Mouse (Mus musculus): Measurements from ENCODE around the gene Ttc9.

Gene Ttc9

GRCm38 (mm10) chr12:81658086-81658485 is 27.0 kb downstream of the Ttc9 start:
- no peak for ATAC-seq (ENCODE audit: low TSS enrichment)

GRCm38 (mm10) chr12:81662076-81662475 is 31.0 kb downstream of the Ttc9 start:
- ATAC-seq (ENCODE audit: low TSS enrichment) = peak; percentile 50; the same call in 1 of the 2 replicates

GRCm38 (mm10) chr12:81663116-81663515 is 32.1 kb downstream of the Ttc9 start:
- no peak for ATAC-seq (ENCODE audit: low TSS enrichment)

GRCm38 (mm10) chr12:81663906-81664305 is 32.9 kb downstream of the Ttc9 start:
- no peak for ATAC-seq (ENCODE audit: low TSS enrichment)

- no peak for ATAC-seq (ENCODE audit: low TSS enrichment)
Observed at GRCm38 (mm10) chr12:81668406-81668805, 37.4 kb downstream of the Ttc9 start.

GRCm38 (mm10) chr12:81675557-81675956 is 44.5 kb downstream of the Ttc9 start:
- ATAC-seq (ENCODE audit: low TSS enrichment) = no peak

GRCm38 (mm10) chr12:81679807-81680529 is 48.9 kb downstream of the Ttc9 start:
- no peak for ATAC-seq (ENCODE audit: low TSS enrichment)

- ATAC-seq (ENCODE audit: low TSS enrichment) = no peak
Observed at GRCm38 (mm10) chr12:81683395-81683794, 52.3 kb downstream of the Ttc9 start.

GRCm38 (mm10) chr12:81684096-81684495 is 53.0 kb downstream of the Ttc9 start:
- no peak for ATAC-seq (ENCODE audit: low TSS enrichment)

- no peak for ATAC-seq (ENCODE audit: low TSS enrichment)
Observed at GRCm38 (mm10) chr12:81685981-81686380, 54.9 kb downstream of the Ttc9 start.

- no peak for ATAC-seq (ENCODE audit: low TSS enrichment)
Observed at GRCm38 (mm10) chr12:81686406-81687117, 55.5 kb downstream of the Ttc9 start.

- peak; percentile 57; the same call in 1 of the 2 replicates for ATAC-seq (ENCODE audit: low TSS enrichment)
Observed at GRCm38 (mm10) chr12:81687873-81688272, 56.8 kb downstream of the Ttc9 start.

GRCm38 (mm10) chr12:81688537-81688936 is 57.5 kb downstream of the Ttc9 start:
- no peak for ATAC-seq (ENCODE audit: low TSS enrichment)

- ATAC-seq (ENCODE audit: low TSS enrichment) = no peak
Observed at GRCm38 (mm10) chr12:81689505-81690056, 58.5 kb downstream of the Ttc9 start.

GRCm38 (mm10) chr12:81690111-81690510 is 59.1 kb downstream of the Ttc9 start:
- ATAC-seq (ENCODE audit: low TSS enrichment) = no peak

- ATAC-seq (ENCODE audit: low TSS enrichment) = no peak
Observed at GRCm38 (mm10) chr12:81690751-81691150, 59.7 kb downstream of the Ttc9 start.

- no peak for ATAC-seq (ENCODE audit: low TSS enrichment)
Observed at GRCm38 (mm10) chr12:81691177-81691730, 60.2 kb downstream of the Ttc9 start.

- no peak for ATAC-seq (ENCODE audit: low TSS enrichment)
Observed at GRCm38 (mm10) chr12:81698011-81698410, 67.0 kb downstream of the Ttc9 start.

- no peak for ATAC-seq (ENCODE audit: low TSS enrichment)
Observed at GRCm38 (mm10) chr12:81702903-81703302, 71.9 kb downstream of the Ttc9 start.

GRCm38 (mm10) chr12:81712618-81713017 is 81.6 kb downstream of the Ttc9 start:
- no peak for ATAC-seq (ENCODE audit: low TSS enrichment)
